Mouse (Mus musculus) hindbrain, embryonic 10.5 days (tissue): Measurements from ENCODE around the gene Rad9a. TPM values are rescaled to one million over a fixed set of nuclear protein-coding genes. Genes with fewer than 3 reads are reported as not detected.

Source experiments
- DNase-seq: peaks from one replicate; pipeline ENCODE4 v3.0.0-alpha.2; 2017; ENCODE audit warnings: low spot score
- H3K27ac ChIP-seq: fragments of 300-500 bp; sonication (generic); 2 replicates; pipeline ENCODE4 v1.5.1; 2016; ENCODE audit warnings: mild to moderate bottlenecking, moderate library complexity
- H3K27me3 ChIP-seq: fragments of 300-500 bp; sonication (generic); 2 replicates; pipeline ENCODE4 v1.6.1; 2016; ENCODE audit warnings: mild to moderate bottlenecking; ENCODE audit not compliant: poor library complexity, insufficient read depth, severe bottlenecking
- H3K36me3 ChIP-seq: fragments of 300-500 bp; sonication (generic); 2 replicates; pipeline ENCODE4 v1.6.1; 2016; ENCODE audit warnings: mild to moderate bottlenecking, moderate library complexity
- H3K4me1 ChIP-seq: fragments of 300-500 bp; sonication (generic); replicated peaks from 2 replicates; pipeline ENCODE4 v1.6.1; 2016; ENCODE audit warnings: mild to moderate bottlenecking
- H3K4me3 ChIP-seq: fragments of 300-500 bp; sonication (generic); 2 replicates; pipeline ENCODE4 v1.5.1; 2016; ENCODE audit warnings: mild to moderate bottlenecking, moderate library complexity
- H3K9me3 ChIP-seq: fragments of 300-500 bp; sonication (generic); 2 replicates; pipeline ENCODE4 v1.6.1; 2016; ENCODE audit warnings: mild to moderate bottlenecking, moderate library complexity
- WGBS: fragments of 180-500 bp; shearing (Covaris S2); methylation state at CpG from one replicate; pipeline ENCODE4 v1.1.7; 2016; 5-methylcytosine and 5-hydroxymethylcytosine counted together
- polyA plus RNA-seq: library from polyadenylated mRNA; unstranded; fragments of >200 nt; fragmentation: Nextera tagmentation; extraction: Ambion mirVana; gene quantifications from 2 replicates; pipeline ENCODE4 v1.2.1, GENCODE M21; 2016

The Rad9a gene
- polyA plus RNA-seq, 1 experiment from 2014 or later: 53.0 TPM

DNA sequence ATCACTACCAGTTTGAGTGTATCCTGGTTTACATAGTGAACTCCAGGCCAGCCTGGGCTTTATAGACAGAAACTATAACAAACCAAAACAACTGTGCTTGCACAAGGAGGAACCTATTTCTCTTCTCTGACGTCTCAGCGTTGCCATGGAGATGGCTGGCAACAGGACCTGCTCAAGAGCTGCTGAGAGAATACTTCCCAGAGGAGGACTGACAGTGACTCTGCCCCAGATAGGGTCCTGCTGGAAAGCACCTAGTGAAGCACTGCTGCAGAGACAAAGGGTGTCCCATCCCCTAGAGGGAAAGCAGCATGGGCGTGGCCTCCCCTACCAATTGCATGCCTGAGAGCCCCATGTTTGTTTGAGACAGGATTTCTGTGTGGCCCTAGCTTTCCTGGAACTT lies 19.6 kb downstream of the Rad9a start:
- peaks cover 28% of the 10 kb centered on the region for H3K4me1 ChIP-seq
- no peak for DNase-seq
- H3K27ac ChIP-seq: peak overlapping the region; percentile 23; the same call in 1 of the 2 replicates
- peaks cover under 1% of the 10 kb centered on the region; the same call in 1 of the 2 replicates for H3K27me3 ChIP-seq
- WGBS: 34% methylated on average over 3 of the region's 3 CpGs
- no peaks in the 10 kb centered on the region for H3K36me3 ChIP-seq
- no peak overlapping the region for H3K4me3 ChIP-seq
- H3K9me3 ChIP-seq: no peaks in the 10 kb centered on the region

GRCm38 (mm10) chr19:4180411-4180810 lies 21.1 kb downstream of the Rad9a start:
- H3K27me3 ChIP-seq: peaks cover 3% of the 10 kb centered on the region; the same call in 1 of the 2 replicates
- no peak for DNase-seq
- no peak overlapping the region for H3K4me3 ChIP-seq
- peaks cover 31% of the 10 kb centered on the region for H3K4me1 ChIP-seq
- WGBS: 88% methylated on average over 7 of the region's 7 CpGs
- H3K9me3 ChIP-seq: no peaks in the 10 kb centered on the region
- H3K36me3 ChIP-seq: no peaks in the 10 kb centered on the region
- no peak overlapping the region for H3K27ac ChIP-seq

DNA sequence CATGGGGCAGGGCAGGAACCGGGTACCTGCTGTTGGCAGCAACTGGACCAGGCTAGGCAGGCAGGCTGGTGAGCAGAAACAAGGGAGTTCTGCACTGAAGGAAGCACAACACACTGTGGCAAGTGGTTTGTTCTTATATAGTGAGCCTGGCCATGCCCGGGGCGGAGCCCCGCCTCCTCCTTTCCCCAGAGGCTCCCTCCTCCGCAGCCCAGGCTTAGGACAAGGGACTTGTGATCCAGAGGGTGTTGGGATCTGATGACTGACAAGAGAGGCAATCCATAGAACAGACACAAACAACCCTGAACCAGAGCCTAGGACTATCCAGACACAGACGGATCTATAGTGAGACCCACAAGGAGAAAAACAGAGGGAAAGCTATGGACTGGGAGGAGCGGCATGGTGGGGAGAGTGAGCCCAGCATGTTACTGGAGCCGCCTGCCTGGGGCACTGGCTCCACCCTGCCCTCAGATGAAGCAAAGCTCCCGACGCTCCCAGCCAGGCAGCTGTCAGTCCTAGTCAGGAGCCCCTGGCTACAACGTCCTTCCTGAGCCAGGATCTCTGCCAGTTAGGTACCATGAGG lies 26.0 kb downstream of the Rad9a start, which contains the start of gene Carns1:
Carns1 (minus strand) TSS at position 112 of the 580 bp plus-strand sequence.
- no peak for DNase-seq
- Histone ChIP-seq H3K27ac (peak within 1 kb of the TSS; percentile 73), H3K4me1 (peaks cover 34% of the 10 kb centered on the region), H3K27me3 (peaks cover 16% of the 10 kb centered on the region), H3K36me3 (no peaks in the 10 kb centered on the region), H3K9me3 (no peaks in the 10 kb centered on the region), H3K4me3 (peak within 1 kb of the TSS; percentile 39)
- 5% methylated on average over 11 of the region's 11 CpGs for WGBS

GRCm38 (mm10) chr19:4172925-4173324 lies 28.5 kb downstream of the Rad9a start:
- 63% methylated on average over 11 of the region's 11 CpGs for WGBS
- Histone ChIP-seq H3K4me3 (no peak overlapping the region), H3K9me3 (no peaks in the 10 kb centered on the region), H3K36me3 (no peaks in the 10 kb centered on the region), H3K27ac (no peak overlapping the region), H3K27me3 (peaks cover 16% of the 10 kb centered on the region), H3K4me1 (peaks cover 44% of the 10 kb centered on the region)
- no peak for DNase-seq

DNA sequence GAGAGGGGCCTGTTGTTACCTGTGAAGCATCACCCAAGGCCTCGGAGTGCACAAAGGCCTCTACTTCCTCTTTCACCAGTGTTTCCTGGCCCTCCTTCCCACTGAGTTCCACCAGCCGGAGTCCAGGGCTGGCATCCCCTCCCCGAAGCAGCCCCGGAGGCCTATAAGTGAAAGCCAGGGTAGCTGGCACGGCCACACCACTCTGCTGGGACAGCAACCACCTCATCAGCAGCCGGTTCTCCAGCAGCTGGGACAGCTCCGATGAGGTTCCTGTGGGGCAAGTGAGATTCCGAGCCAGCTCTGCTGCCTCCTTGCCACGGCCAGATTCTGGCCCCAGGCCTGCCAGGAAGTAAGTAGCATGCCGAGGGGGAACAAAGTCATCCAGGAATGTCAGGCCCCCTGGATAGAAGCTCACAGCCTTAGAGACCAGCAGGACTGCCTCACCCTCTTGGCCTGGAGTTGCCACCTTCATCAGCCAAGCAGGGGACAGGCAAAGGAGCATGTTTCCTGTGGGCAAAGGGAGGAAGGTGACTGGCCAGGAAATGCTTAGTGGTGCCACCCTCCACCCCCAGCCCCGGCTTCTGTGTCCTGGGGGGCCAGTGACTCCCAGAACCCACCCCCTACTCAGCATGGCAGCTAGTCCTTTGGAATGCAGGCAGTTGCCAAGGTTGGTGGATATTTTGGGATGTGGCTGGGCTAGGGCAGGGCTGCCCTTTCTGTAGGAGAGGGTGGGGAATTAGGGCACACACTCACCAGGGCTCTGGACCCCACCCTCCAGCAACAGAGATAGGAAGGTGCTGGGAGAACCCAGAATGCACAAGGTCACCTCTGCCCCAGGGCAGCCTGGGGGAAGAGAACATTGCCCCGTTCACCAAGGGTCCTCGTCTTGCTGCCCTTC lies 29.8 kb downstream of the Rad9a start:
- Histone ChIP-seq H3K4me3 (no peak overlapping the region; the same call in 1 of the 2 replicates), H3K4me1 (peaks cover 44% of the 10 kb centered on the region), H3K27ac (peak overlapping the region; percentile 64), H3K9me3 (no peaks in the 10 kb centered on the region), H3K27me3 (peaks cover 13% of the 10 kb centered on the region), H3K36me3 (no peaks in the 10 kb centered on the region)
- no peak for DNase-seq
- 67% methylated on average over 13 of the region's 13 CpGs for WGBS

- 86% methylated on average over 10 of the region's 10 CpGs for WGBS
- peak overlapping the region; percentile 89 for H3K27ac ChIP-seq
Measured at GRCm38 (mm10) chr19:4170723-4171392, 30.6 kb downstream of the Rad9a start.

DNA sequence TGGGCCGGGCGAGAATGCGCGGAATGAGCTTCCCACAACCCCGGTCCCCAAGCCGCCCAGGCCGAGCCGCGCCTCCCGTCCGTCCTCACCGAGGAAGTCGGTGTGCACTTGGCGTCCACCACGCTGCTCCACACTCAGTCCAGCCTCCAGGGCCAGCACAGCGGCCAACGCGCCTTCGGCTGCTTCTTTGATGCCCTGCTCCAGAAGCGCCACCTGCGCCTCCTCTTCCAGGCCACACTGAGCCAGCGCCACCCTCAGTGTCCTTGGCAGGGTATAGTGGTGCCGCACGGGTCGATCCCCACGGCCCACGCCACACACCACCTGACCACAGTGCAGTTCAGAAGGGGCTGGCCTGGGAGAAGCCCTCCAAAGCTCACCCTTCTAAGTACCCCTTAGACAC lies 31.7 kb downstream of the Rad9a start:
- DNase-seq: no peak
- Histone ChIP-seq H3K36me3 (no peaks in the 10 kb centered on the region), H3K27ac (peak overlapping the region; percentile 89), H3K4me3 (peak overlapping the region; percentile 50), H3K27me3 (peaks cover 13% of the 10 kb centered on the region), H3K4me1 (peaks cover 38% of the 10 kb centered on the region), H3K9me3 (no peaks in the 10 kb centered on the region)
- 9% methylated on average over 27 of the region's 27 CpGs for WGBS

More at GRCm38 (mm10) chr19:4170723-4171392, 30.6 kb downstream of the Rad9a start:
- peaks cover 42% of the 10 kb centered on the region for H3K4me1 ChIP-seq
- H3K27me3 ChIP-seq: peaks cover 13% of the 10 kb centered on the region
- DNase-seq: no peak
- H3K9me3 ChIP-seq: no peaks in the 10 kb centered on the region
- H3K36me3 ChIP-seq: no peaks in the 10 kb centered on the region
- peak overlapping the region; percentile 50 for H3K4me3 ChIP-seq

DNA sequence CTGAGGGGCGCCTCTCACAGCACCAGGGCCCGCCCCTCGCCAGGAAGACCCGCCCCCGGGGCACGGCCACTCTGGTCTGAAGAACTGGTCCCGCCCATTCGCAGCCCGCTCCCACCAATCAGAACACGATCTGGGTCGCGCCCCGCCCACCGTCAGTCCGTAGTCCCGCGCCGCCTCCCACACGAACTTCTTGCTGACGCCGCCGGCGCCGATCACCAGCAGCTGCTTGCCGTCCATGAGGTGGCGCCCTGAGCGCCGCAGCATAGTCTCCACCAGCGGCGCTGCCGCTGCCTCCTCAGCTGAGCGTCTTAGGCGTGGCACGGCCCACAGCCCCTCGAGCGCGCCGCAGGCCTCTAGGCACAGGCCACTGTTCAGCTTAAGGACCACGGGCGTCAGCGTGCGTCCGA lies 32.1 kb downstream of the Rad9a start:
- Histone ChIP-seq H3K9me3 (no peaks in the 10 kb centered on the region), H3K27me3 (peaks cover 13% of the 10 kb centered on the region), H3K27ac (peak overlapping the region; percentile 89), H3K4me1 (peaks cover 37% of the 10 kb centered on the region), H3K36me3 (no peaks in the 10 kb centered on the region), H3K4me3 (peak overlapping the region; percentile 50)
- under 1% methylated on average over 43 of the region's 43 CpGs for WGBS
- peak; percentile 100 for DNase-seq

DNA sequence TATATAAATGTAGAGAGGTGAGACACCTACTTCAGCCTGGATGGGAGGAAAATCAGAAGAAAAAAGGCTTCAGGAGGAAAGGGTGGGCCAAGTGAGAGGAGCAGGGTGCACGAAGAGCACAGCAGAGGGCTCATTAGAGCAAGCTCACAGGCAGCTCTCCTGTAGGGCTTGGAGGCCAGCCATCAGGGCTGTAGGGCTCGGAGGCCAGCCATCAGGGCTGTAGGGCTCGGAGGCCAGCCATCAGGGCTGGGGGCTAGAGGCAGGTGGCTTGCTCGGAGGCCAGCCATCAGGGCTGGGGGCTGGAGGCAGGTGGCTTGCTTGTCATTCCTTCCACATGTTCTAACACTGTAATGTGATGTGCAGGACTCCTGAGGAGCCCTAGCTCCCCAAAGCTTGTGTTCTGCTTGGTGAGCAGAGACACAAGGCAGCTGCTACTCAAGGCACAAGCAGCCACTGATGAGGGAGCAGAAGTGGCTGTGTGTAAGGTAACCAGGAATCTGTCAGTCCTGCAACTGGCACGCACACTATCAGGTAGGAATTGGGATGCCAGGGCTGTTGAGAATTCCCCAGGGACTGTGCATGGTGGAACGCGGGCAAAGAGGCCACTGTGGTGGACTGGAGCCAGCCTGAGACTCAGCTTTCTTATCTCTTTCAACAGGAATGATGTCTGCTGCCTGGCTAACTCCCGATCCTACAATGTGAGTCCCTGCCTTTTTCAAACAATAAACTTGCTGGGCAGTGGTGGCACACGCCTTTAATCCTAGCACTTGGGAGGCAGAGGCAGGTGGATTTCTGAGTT lies 34.6 kb downstream of the Rad9a start:
- H3K27ac ChIP-seq: no peak overlapping the region
- no peaks in the 10 kb centered on the region for H3K9me3 ChIP-seq
- 83% methylated on average over 9 of the region's 9 CpGs for WGBS
- H3K27me3 ChIP-seq: peaks cover 13% of the 10 kb centered on the region
- H3K4me3 ChIP-seq: no peak overlapping the region
- H3K4me1 ChIP-seq: peaks cover 48% of the 10 kb centered on the region
- peaks cover 1% of the 10 kb centered on the region for H3K36me3 ChIP-seq
- DNase-seq: no peak

- WGBS: 75% methylated on average over 2 of the region's 2 CpGs
- peak overlapping the region; percentile 40; the same call in 1 of the 2 replicates for H3K27ac ChIP-seq
- peaks cover 28% of the 10 kb centered on the region for H3K4me1 ChIP-seq
- no peak for DNase-seq
- no peak overlapping the region for H3K4me3 ChIP-seq
- H3K27me3 ChIP-seq: no peaks in the 10 kb centered on the region
- peaks cover 20% of the 10 kb centered on the region for H3K36me3 ChIP-seq
- H3K9me3 ChIP-seq: no peaks in the 10 kb centered on the region
Measured at GRCm38 (mm10) chr19:4164721-4165120, 36.7 kb downstream of the Rad9a start.

DNA sequence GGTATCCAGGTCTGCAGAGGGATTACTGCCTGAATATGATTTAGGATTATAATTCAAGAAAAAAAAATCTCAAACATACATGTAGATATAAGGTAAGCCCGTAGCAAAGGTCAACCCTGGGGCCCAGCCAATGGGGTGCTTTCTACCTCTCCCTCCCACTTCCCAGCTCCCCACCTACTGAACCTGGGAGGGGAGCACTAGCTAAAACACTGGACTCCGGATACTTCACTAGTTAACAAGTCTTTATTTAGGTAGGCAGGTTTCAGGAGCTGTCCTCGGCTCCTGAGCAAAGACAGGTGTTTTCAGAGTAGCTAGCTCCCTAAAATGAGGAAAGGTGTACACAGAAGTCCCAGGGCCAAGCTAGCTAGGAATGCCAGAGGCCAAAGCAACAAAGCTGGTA lies 37.4 kb downstream of the Rad9a start:
- WGBS: 85% methylated on average over 3 of the region's 3 CpGs
- no peak for DNase-seq
- H3K27ac ChIP-seq: peak overlapping the region; percentile 86; the same call in 1 of the 2 replicates
- H3K27me3 ChIP-seq: no peaks in the 10 kb centered on the region
- H3K36me3 ChIP-seq: peaks cover 27% of the 10 kb centered on the region
- no peaks in the 10 kb centered on the region for H3K9me3 ChIP-seq
- no peak overlapping the region for H3K4me3 ChIP-seq
- peaks cover 25% of the 10 kb centered on the region for H3K4me1 ChIP-seq

GRCm38 (mm10) chr19:4163543-4163887 lies 37.9 kb downstream of the Rad9a start:
- no peaks in the 10 kb centered on the region for H3K27me3 ChIP-seq
- DNase-seq: no peak
- peak overlapping the region; percentile 86 for H3K27ac ChIP-seq
- peak overlapping the region; percentile 82 for H3K4me3 ChIP-seq
- 36% methylated on average over 4 of the region's 4 CpGs for WGBS
- H3K36me3 ChIP-seq: peaks cover 32% of the 10 kb centered on the region
- H3K4me1 ChIP-seq: peaks cover 25% of the 10 kb centered on the region
- no peaks in the 10 kb centered on the region for H3K9me3 ChIP-seq
